Mouse (Mus musculus) activated CD4-positive, CD25-positive, alpha-beta regulatory T cell, adult 4 months (primary cell): ENCODE data around the gene H2bfm. TPM values are rescaled to one million over a fixed set of nuclear protein-coding genes. Genes with fewer than 3 reads are reported as not detected.
"Not testable (repeated sequence)": the region's sequence is repeated elsewhere in the genome, so short reads cannot be mapped to it uniquely, and the experiment has no call there.

Experiments
- ATAC-seq: one replicate; pipeline ENCODE4 v1.8.0; 2017
- polyA plus RNA-seq, 2 experiments: library from polyadenylated mRNA; unstranded; fragments of 100-300 nt; shearing (Covaris generic); gene quantifications; one replicate each; pipeline ENCODE4 v1.2.1; 2017

Gene H2bfm
- not detected for polyA plus RNA-seq

GRCm38 (mm10) chrX:136927031-136927430 lies at the start of gene H2bfm:
Gene H2bfm, plus strand, starts transcription at chrX:136927325.
- no peak for ATAC-seq

GRCm38 (mm10) chrX:136895757-136896156 lies 31.4 kb upstream of the H2bfm start:
- no peak for ATAC-seq

- no peak for ATAC-seq
Observed at GRCm38 (mm10) chrX:136904369-136904768, 22.8 kb upstream of the H2bfm start.

- peak; percentile 44 for ATAC-seq
Observed at GRCm38 (mm10) chrX:136925863-136926262, 1.3 kb upstream of the H2bfm start.

GRCm38 (mm10) chrX:136937985-136938384 lies 10.9 kb downstream of the H2bfm start:
- ATAC-seq = no peak

- ATAC-seq = peak; percentile 83
Observed at GRCm38 (mm10) chrX:136957583-136958279, 30.6 kb downstream of the H2bfm start.

GRCm38 (mm10) chrX:136958300-136958699 lies 31.2 kb downstream of the H2bfm start:
- ATAC-seq = not testable (repeated sequence)

GRCm38 (mm10) chrX:136959688-136960087 lies 32.6 kb downstream of the H2bfm start:
- peak; percentile 63 for ATAC-seq

- ATAC-seq = not testable (repeated sequence)
Observed at GRCm38 (mm10) chrX:136975397-136975796, 48.3 kb downstream of the H2bfm start, which contains the start of gene Tmsb15b2. Gene Tmsb15b2, minus strand, starts transcription at chrX:136975497.

- peak; percentile 98 for ATAC-seq
Observed at GRCm38 (mm10) chrX:136976424-136977084, 49.4 kb downstream of the H2bfm start, which contains the start of the genes Tmsb15l and Tmsb15b1. Gene Tmsb15l, minus strand, starts transcription at chrX:136976869. Gene Tmsb15b1, minus strand, starts transcription at chrX:136976874.

Other genes starting within 250 kb of the H2bfm start
- gene Tceal1, start 219.3 kb upstream of the H2bfm start, polyA plus RNA-seq = not detected
- 10 to 100 TPM; 77.6 to 86.6 TPM for gene Morf4l2, start 183.6 kb upstream of the H2bfm start, polyA plus RNA-seq
- gene Glra4, start 147.2 kb upstream of the H2bfm start, polyA plus RNA-seq = not detected
- gene Plp1, start 104.7 kb upstream of the H2bfm start, polyA plus RNA-seq = 1 to 10 TPM; 1.3 to 1.6 TPM
- gene Rab9b, start 58.6 kb upstream of the H2bfm start, polyA plus RNA-seq = under 1 TPM in 1 of 2 experiments, not detected in 1; 0.08 TPM
- 10 to 100 TPM; 12.1 to 77.0 TPM for gene Tmsb15b2, start 48.2 kb downstream of the H2bfm start, polyA plus RNA-seq
- gene Tmsb15l, start 49.5 kb downstream of the H2bfm start, polyA plus RNA-seq = 10 to 100 TPM in 1 of 2 experiments, 1 to 10 TPM in 1; 2.2 to 13.1 TPM
- gene Tmsb15b1, start 49.5 kb downstream of the H2bfm start, polyA plus RNA-seq = 10 to 100 TPM; 26.6 to 39.7 TPM
- 10 to 100 TPM; 37.8 to 42.4 TPM for gene Zcchc18, start 65.8 kb downstream of the H2bfm start, polyA plus RNA-seq
- gene Slc25a53, start 111.0 kb downstream of the H2bfm start, polyA plus RNA-seq = 1 to 10 TPM; 6.2 to 9.6 TPM
- gene Fam199x, start 122.3 kb downstream of the H2bfm start, polyA plus RNA-seq = 1 to 10 TPM; 3.3 to 4.4 TPM
- gene Esx1, start 194.8 kb downstream of the H2bfm start, polyA plus RNA-seq = not detected